Mouse (Mus musculus) ovary, postnatal 14 days (tissue): ENCODE results near the gene Crip1.

Source experiments
- DNase-seq: peaks from one replicate; pipeline ENCODE4 v3.0.0; 2022; ENCODE audit warnings: low spot score

Crip1 gene

GRCm38 (mm10) chr12:113131601-113132000 is 14.5 kb upstream of the Crip1 start:
- DNase-seq, result no peak

- no peak for DNase-seq
These were observed 13.5 kb upstream of the Crip1 start for GRCm38 (mm10) chr12:113132567-113132966.

GRCm38 (mm10) chr12:113133260-113133659 is 12.9 kb upstream of the Crip1 start:
- no peak for DNase-seq

GRCm38 (mm10) chr12:113133861-113134403 is 12.2 kb upstream of the Crip1 start:
- no peak for DNase-seq

GRCm38 (mm10) chr12:113134502-113134901 is 11.6 kb upstream of the Crip1 start:
- DNase-seq, result no peak

- no peak for DNase-seq
These were observed 10.7 kb upstream of the Crip1 start for GRCm38 (mm10) chr12:113135401-113135800.

GRCm38 (mm10) chr12:113136492-113137020 is 9.6 kb upstream of the Crip1 start:
- DNase-seq, result no peak

- no peak for DNase-seq
These were observed 8.6 kb upstream of the Crip1 start for GRCm38 (mm10) chr12:113137260-113138213.

- DNase-seq, result no peak
These were observed 7.8 kb upstream of the Crip1 start for GRCm38 (mm10) chr12:113138291-113138690.

- no peak for DNase-seq
These were observed 6.9 kb upstream of the Crip1 start for GRCm38 (mm10) chr12:113138901-113139864.

GRCm38 (mm10) chr12:113139908-113140615 is 6.1 kb upstream of the Crip1 start, which contains the start of gene Crip2:
Gene Crip2, plus strand, starts transcription at chr12:113140236.
- DNase-seq, result no peak

- DNase-seq, result no peak
These were observed 5.3 kb upstream of the Crip1 start for GRCm38 (mm10) chr12:113140616-113141411.

- no peak for DNase-seq
These were observed 4.6 kb upstream of the Crip1 start for GRCm38 (mm10) chr12:113141531-113141973.

- no peak for DNase-seq
These were observed 3.8 kb upstream of the Crip1 start for GRCm38 (mm10) chr12:113142021-113142975.

GRCm38 (mm10) chr12:113143164-113143563 is 3.0 kb upstream of the Crip1 start:
- DNase-seq, result no peak

GRCm38 (mm10) chr12:113144001-113144756 is 1.9 kb upstream of the Crip1 start:
- DNase-seq, result no peak

GRCm38 (mm10) chr12:113144886-113145285 is 1.2 kb upstream of the Crip1 start:
- no peak for DNase-seq

- DNase-seq, result no peak
These were observed 525 bp upstream of the Crip1 start for GRCm38 (mm10) chr12:113145591-113145990.
